Mouse (Mus musculus) frontal cortex, postnatal 36 days (tissue): ENCODE measurements around the gene Lce1b.

ENCODE experiments used
- DNase-seq, 2 experiments: peaks; one replicate each; pipeline ENCODE4 v3.0.0; 2022; ENCODE audit warnings: low spot score in 2 of 2

The Lce1b gene

GRCm38 (mm10) chr3:92656826-92657225 lies at the start of gene Lce1b:
Lce1b (minus strand) TSS chr3:92656926.
- no peak for DNase-seq

DNA sequence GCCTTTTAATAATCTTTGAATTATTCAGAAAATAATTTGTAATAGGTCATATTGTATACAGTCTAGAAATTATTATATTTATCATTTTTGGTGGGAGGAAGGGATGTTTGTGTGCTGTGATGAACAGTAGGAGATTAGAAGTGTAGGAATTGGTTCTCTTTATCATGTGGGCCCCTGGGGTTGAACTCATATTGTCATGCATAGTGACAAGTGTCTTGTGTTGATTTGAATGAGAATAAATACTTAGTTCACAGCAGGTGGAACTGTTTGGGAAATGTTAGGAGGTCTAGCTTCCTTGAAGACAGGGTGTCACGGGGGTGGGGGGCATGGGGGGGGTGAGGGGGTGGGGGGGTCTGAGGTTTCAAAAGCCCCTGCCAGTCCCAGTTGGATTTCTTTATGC lies 37.9 kb upstream of the Lce1b start:
- DNase-seq, result no peak

GRCm38 (mm10) chr3:92691688-92692087 lies 35.0 kb upstream of the Lce1b start:
- no peak for DNase-seq

- peak in 1 of 2 experiments; percentile 4 for DNase-seq
Observed at GRCm38 (mm10) chr3:92689154-92689553, 32.4 kb upstream of the Lce1b start.

DNA sequence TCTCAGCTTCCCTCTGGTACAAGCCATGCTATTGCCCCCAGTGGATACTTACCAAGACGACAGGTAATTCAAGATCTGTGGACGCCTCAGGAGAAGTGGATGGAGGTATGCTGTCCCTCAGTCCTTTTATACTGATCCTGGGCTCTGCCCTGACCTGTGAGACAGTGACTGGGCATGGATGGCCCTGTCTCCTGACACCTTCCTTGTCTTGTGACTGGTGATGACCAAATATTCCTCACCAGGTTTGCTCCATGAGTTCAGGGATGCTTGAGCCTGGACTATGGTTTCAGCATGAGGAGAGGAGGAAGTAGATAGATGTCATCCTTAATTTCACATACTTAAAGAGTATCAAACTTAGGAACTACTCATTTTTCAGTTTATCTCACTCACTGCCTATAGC lies 30.4 kb upstream of the Lce1b start, which contains the start of gene Lce1d:
TSS of gene Lce1d (minus strand) at position 101 of the 400 bp plus-strand sequence.
- DNase-seq, result no peak

DNA sequence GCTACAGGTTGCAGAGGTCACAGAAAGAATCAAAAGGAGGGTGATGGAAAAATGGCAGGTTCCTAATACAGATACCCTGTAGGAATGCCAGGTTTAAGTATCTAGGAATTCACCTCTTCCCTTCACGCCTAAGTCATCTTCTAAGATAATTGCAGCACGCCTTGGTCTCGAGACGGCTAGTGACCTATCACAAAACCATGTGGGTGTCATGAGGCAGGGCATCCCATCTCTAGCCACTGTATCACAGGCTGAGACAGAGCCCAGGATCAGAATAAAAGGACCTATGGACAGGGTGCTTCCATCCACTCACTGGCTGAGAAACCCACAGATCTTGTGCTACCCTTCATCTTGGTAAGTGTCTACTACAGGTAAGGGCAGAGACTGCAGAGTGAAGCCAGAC lies 22.2 kb upstream of the Lce1b start, which contains the start of gene Lce1c:
TSS of gene Lce1c (plus strand) at position 301 of the 400 bp plus-strand sequence.
- no peak for DNase-seq

DNA sequence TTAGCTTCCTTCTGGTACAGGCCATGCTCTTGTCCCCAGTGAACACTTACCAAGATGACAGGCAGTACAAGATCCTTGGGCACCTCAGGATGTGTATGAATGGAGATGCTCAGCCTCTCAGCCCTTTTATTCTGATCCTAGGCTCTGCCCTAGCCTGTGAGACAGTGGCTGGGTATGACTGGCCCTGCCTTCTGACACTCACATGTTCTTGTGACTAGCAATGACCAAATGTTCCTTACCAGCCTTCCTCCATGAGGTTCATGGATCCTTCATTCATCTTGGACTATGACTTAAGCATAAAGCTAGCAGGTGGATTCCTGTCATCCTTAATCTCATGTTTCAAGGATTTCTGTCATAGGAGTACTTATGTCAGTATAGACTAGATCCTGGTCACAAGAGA lies 13.5 kb upstream of the Lce1b start, which contains the start of gene Lce1a2:
TSS of gene Lce1a2 (minus strand) at position 101 of the 400 bp plus-strand sequence.
- no peak for DNase-seq

GRCm38 (mm10) chr3:92648207-92648606 lies 8.5 kb downstream of the Lce1b start, which contains the start of gene Lce1a1:
Lce1a1 (minus strand) TSS chr3:92648307.
- DNase-seq, result no peak

DNA sequence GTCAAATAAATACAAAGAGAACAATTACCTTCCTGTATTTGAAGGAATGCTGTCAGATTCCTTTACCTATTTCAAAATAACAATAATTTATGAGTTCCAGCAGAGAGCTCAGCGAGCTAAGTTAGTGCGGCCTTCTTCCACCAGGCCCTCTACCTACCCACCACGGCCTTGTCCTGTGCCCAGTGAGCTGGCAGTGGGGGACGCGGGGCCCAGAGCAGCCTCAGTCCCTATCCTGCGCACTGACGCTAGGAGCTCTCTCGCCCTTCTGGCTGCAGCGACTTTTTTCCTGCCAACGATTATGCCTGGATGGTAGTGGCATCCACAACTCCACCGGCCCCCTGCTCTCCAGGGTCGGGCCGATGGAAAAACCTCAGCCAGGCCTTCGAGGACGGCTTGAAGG lies 16.9 kb downstream of the Lce1b start:
- no peak for DNase-seq

DNA sequence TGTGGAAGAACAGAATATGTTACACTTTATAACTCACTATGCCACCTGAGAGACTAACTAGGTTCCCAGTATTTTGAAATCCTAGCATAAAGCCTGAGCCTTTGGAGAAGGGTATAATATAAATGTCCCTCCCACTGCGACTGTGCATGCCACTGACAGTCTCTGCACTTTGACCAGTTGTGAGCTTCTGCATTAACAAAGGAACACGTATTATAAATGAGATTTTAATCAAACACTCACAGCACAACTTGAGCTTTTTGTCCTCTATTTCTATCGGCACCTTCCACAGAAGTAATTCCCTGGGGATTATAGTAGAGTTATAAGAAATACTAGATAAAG lies 18.1 kb downstream of the Lce1b start:
- no peak for DNase-seq

DNA sequence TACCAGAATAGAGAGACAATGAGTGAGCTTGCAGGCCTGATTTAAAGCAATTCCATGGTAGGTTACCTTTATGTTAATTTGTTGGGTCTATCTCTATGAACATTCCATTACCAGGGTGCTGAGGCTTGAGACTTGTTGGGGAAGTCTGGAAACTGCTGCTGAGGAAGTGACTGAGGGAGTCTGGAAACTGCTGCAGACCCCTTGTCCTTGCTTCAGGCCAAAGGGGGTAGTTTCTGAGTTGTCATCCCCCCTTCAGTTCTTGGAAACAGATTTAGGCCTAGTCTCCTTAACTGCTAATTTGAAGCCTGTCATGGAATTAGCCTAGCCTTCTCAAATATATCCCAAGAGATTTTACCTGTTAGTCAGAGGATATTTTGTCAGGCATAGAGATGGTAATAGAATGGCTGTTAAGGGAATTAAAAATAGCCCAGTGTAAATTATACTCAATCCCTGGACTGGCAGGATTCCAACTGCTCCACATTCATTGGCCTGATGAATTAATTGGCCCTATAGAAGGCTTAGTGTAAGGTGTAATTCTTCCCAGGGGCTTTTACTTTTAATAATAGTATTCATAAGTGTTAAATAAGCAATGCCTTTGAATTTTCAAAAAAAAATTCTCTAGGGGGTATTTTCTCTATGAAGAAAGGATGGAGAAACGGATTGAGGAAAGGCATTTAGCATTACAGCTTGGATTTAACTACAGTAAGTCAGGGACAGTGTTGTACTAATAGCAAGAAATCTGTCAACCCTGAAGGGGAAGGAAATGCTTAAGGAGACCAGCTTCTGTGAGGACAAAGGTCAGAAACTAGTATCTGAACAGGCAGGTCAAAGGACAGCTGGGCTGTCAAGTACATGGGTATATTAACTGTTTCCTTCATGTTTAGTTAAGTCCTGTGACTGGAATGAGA lies 18.7 kb downstream of the Lce1b start:
- DNase-seq, result no peak

DNA sequence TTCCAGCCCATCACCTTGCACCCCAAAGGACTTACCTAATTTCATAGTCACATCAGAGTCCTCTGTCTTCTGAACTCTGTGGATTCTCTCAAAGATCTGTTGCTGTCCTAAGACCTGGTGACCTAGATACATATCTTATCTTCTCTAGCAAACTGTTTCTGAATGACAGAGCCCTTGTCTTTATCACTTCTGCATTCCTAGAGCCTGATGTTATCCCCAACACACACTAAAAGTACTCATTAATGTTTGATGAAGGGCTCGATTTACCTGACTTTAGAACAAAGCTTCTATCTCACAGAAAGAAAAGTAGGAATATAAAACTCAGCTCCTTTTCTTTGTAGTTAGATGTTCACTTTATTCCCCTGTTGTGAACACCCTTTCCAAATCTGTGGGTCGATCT lies 35.2 kb downstream of the Lce1b start, which contains the start of gene Lce6a:
TSS of gene Lce6a (minus strand) at position 101 of the 400 bp plus-strand sequence.
- no peak for DNase-seq

DNA sequence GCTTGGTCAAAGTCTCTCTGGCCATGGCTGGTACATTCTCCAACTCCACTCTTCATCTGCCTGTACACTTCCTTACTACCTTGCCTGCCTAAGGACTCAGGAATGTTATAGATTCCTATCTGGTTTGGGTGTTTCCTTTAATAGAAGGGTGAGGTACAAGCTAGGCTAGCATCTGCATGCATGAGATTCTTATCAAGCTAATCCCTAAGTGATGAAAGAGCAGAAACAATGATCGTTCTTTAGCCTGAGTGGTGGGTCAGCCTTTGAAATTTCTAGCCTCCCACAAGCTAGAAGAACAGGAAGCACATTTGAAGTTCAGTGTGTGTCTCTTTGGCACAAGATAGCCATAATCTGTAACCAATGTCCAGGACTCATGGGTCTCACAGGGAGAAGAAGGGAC lies 46.9 kb downstream of the Lce1b start:
- no peak for DNase-seq

DNA sequence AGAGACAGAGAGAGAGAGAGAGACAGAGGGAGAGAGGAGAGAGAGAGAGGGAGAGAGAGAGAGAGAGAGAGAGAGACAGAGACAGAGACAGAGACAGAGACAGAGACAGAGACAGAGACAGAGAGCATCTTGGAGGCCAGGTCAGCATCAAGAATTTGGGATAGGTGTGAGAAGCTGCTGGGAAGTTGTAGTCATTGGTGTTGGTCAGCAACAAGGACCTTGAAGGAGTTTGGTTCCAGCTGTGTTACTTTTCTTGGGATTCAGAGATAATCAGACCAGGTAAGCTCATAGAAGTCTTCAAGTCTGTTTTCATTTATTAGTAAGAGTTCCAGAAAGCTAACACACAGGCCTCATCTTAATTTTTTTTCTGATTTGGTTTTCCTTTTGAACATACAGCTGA lies 49.3 kb downstream of the Lce1b start, which contains the start of gene 2210017I01Rik:
TSS of gene 2210017I01Rik (minus strand) at position 101 of the 400 bp plus-strand sequence.
- no peak for DNase-seq
